Mouse (Mus musculus): Measurements from ENCODE around the gene Tmem144.

Tmem144 gene

DNA sequence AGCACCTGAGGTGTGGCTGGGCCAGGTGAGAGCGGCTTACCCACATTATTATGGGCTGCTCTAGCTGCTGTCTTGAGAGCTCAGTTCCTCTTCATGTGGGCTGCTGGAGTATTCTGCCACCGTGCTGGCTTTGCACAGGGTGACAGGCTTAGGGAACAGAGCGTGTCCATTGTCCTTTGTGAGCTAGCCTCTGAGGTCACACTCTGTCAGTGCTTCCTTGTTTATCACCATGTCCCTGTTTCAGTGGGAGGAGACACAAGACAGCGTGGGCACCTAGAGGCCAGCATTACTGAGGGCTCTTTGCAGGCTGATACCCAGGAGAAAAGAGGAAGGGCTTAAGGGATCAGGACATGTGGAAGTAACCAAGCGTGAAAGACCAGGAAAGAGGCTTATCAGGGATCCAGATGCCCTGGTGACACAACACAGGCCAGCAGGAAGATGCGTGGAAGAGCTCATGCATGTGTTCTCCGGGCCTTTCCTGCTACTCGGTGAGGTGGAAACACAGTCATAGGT is at the start of gene Tmem144:
Gene Tmem144 (minus strand): TSS at position 120 of the 513 bp plus-strand sequence.
- DNase-seq, result no peak

DNA sequence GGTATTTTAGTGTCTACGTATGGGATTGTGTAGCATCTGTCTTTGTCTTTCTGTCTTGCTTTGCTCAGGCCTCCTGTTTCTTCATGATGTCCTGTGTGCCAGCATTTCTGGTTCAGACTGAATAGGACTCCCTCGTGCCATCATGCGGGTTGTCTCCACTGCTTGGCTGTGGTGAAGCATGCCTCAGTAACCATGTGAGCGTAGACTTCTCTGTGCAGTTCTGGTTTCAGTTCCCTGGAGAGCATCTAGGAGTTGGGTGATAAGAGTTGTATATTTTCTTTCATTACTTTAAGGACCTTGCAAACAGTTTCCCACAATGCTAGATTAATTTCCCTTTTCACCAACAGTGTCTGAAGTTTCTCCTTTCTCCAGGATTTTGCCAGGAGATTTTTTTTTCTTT is 49.2 kb upstream of the Tmem144 start:
- DNase-seq, result no peak

DNA sequence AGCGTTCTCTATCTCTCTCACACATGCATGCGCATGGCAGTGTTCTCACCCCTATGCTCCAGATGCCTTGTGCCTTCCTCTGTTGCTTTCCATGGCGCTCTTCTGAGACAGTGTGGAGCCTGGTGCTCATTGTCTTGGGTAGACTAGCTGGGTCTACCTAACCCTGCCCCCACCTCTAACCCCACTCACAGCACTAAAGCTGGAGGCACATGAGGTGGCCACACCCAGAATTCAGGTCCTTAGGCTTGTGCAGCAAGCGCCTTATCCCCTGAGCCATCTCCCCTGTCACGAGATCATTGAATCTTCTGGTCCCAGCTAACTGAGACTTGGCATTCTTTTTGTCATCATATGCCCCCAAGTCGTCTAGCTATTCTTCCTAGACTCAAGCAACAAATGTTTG is 48.7 kb upstream of the Tmem144 start:
- DNase-seq, result no peak

DNA sequence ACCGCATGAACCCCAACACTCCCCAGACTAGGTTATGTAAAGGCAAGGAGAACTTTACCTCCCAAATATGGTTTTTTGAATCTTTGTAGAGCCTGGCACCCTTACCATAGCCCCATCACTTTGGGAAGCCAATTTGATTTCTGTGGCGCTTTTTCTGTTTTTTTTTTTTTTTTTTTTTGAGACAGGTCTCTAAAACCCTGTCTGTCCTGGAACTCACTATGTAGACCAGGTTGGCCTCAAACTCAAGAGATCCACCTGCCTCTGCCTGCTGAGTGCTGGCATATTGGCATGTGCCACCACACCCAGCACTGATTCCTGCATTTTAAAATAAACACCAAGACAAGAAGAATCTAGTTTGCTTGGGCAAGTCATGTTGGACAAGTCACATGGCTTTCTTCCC is 47.9 kb upstream of the Tmem144 start:
- no peak for DNase-seq

DNA sequence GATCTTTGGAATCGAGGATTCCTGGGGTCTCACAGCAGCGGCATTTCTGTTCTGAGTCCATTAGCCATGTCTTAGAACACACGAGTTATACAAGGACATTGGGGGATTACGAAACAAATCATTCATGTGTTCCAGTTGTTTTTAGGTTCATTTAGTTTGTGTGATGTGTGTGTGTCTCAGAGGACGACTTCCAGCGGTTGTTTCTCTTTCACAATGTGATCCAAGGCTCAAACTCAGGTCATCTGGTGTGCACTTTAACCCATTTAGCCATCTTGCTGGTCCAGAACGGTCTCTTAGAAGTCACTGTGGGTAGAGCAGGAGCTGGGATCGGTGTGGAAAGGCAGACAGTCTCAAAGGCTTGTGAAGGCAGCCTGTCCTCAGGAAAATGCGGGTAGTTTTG is 47.3 kb upstream of the Tmem144 start:
- no peak for DNase-seq

DNA sequence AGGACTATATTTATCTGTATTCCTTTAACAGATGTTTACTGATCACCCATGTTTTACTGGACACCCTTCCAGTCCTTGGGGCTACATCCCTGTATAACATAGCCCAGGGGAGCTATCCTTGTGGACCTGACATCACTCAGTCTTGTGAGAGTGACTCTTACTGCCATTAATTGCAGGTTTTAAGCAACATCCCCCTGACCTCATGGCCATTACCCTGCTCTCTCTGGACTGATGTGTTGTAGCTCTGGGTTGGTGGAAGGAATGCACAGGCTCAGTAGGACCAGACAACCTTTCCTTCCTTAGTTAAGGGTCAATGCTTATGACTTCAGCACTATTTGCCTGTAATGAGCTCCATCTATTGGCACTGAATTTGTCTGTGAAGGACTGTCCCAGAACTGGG is 45.9 kb upstream of the Tmem144 start:
- no peak for DNase-seq

DNA sequence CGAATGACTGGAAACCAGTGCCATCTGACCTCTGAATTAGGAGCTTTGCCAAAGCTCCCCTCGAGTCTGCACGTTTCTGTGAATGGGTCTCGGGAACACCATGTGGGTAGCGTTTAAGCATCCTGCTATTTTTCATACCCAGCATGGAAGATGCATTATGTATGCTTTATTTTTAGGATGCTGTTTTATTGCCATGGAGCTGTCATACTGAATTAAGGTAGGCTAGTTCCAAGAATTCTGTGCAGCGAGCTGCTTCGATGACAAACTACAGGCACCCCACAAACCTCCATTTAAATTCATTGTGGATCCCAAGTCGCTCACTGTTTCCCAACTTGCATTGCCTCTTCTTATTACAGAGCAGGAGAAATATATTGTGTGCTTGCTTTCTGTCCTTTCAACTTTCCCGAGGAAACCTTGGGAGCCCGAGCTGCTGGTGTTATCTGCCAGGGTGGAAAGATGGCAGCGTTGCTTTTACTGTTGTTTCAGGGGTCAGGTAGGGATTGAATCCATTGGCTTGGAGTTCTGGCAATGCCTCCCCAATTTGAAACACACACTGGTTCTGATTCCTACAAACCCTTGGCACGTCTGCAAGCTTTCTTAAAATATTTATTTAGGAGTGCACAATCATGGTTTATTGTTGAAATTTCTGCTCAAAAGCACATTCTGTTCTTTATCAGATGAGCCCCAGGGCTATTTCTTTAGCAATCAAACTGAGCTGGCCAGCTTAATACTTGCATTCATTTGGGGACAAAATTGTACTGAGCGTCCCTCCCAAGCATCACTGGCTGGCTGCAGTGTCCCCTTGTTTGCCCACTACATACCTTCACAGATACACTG is 45.2 kb upstream of the Tmem144 start:
- no peak for DNase-seq

DNA sequence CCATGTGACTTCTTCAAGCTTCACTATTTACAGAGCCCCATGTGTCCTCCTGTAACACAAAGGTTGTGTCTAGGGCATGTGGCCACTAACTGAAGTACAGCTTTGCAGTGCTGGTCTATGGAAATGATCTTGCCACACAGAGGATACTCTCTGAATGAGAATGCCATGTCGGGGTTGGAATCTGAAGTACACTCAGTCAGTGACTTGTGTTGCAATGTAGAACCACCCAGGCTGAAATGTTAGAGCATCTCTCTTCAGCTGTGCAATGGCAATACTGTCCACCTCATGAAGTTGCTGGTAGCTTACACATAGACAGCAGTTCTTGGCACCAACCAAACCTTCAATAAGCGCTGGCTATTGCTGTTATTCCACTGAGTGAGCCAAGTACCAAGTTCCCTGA is 35.4 kb upstream of the Tmem144 start:
- no peak for DNase-seq

DNA sequence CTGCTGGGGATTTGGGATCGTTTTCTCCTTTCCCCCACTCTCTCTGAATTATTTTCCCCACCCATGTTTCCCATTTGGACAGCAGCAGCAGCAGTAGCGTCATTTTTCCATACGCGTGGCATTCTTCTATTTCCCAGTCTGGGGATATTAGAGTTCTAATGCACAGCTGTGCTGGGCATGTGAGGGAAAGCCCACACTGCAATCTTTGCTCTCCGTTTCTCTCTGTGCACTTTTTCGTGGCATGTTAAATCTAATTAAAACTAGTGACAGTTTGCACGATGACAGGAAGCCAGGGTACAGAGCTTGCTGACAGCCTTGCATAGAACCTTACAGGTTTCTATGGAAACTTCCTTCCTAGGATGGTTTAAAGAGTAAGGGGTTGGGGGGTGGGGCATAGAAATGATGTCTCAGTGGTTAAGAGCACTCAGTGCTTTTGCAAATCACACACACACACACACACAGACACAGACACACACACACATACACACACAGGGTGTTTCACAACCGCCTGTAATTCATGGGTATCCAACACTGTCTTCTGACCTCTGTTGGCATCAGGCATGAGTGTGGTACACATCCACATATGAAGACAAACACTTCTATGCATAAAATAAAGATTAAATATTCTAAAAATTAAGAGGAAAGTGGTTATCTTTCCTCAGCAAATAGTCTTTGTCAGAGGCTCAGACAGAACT is 34.7 kb upstream of the Tmem144 start:
- no peak for DNase-seq

DNA sequence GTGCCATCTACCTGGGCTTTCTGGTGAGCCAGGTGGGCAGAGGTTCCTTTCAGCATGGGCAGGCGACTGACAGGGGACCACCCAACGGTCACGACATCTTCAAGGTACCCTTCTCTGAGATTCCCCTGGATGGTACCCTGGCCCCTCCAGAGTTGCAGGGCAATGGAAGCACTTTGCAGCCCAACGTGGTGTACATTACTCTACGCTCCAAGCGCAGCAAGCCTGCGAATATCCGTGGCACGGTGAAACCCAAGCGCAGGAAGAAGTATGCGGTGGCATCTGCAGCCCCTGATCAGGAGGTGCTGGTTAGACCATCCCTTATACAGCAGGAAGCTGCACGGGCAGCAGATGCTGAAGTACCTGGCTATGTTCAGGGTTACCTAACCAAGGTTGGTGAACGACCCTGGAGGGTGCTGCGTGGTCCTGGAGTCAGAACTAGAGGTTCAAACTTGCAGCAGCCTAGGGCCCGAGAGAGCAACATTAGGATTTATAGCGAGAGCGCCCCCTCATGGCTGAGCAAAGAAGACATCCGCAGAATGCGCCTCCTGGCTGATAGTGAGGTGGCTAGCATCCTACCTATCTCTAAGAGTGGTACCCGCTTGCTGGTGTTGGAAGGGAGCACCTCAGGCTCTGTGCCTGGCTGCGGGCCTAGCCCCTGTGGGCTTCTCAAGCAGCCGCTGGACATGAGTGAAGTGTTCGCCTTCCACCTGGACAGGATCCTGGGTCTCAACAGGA is 34.0 kb upstream of the Tmem144 start:
- peak; percentile 43 to 46 for DNase-seq

DNA sequence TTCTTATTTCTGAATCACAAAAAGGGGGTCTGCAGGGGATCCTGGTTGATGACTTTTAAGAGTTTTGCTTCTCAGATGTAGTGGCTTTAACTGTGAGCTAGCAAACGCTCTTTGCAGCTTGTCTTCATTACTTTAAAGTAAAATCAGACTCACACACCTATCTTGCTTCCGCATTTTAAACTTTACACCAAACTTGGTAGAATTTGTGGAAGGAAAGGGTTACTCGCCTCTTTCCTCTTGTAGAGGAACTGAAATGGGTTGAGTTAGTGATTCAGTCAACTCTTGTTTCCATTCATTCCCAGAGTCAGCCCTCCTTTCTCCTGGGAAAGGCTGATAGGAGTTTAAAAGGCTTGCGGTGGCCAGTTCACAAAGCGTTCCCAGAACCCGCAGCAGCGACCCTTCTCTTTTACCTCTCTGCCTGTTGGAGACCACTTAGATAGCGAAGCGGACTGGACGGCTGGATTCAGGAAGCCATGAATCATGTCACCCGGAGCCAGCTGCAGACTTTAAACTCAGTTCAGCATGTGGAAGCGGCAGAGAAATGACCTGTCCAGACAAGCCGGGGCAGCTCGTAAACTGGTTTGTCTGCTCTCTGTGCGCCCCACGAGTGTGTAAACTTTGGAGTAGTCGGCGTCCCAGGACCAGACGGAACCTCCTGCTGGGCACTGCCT is 33.2 kb upstream of the Tmem144 start:
- DNase-seq, result peak; percentile 8 to 13

DNA sequence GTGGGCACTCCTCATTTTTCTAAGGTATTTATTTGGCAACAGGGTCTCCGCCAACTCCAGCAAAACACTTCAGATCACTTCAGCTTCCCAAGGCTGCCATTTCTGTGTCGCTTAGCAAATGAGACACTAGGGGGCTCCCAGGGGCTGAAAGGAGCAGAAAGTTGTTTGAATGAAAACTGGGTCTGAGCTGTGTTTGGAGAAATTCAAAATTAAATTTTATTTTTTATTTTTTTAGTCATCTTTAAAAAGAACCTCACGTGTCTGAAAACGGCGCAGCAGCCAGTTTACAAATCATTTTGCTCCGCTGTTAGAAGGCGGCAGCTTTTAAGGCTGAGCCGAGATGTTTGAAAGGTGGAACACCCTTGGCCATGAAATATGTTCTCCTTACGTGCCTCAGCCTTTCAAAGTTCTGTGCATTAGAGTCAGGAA is 32.2 kb upstream of the Tmem144 start:
- peak; percentile 32 to 45 for DNase-seq

DNA sequence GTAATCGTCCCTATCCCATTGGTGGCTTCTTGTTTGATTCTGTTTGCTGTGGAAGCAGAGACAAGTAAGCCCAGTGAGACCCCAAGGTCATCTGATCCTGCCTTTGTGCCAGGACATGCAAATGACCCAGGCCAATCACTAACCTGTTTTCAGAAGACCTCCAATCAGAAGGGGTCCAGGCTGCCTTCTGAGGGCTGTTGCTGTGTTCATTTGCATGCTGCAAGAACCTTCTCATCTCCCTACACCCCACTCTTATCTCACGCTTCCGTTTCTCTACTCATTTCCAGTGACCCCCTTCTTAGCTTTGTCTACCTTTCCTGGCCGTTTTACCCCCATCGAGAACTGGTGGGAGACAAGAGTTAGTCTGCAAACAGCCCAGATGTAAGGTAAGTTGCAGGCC is 31.7 kb upstream of the Tmem144 start, which contains the start of gene Fam198b:
Gene Fam198b (plus strand): TSS at position 229 of the 400 bp plus-strand sequence.
- no peak for DNase-seq

DNA sequence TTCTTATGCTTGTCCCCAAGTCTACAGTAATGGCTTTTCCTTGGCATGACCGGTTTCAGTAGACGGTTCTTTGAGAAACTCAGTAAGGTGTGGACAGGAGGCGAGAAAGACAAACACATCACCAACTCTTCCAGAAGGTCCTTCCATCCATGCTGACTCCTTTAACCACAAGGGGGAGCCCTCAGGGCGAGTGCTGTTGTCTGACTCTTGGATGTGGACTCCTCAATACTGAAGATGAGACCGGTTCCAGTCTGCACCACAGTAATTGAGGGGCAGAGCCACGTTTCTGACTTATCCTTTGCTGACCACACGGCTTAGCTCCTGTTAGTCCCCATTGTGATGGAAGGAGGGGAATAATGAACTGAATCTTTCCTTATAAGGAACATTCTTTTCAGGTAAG is 30.5 kb upstream of the Tmem144 start:
- peak; percentile 64 to 71 for DNase-seq

DNA sequence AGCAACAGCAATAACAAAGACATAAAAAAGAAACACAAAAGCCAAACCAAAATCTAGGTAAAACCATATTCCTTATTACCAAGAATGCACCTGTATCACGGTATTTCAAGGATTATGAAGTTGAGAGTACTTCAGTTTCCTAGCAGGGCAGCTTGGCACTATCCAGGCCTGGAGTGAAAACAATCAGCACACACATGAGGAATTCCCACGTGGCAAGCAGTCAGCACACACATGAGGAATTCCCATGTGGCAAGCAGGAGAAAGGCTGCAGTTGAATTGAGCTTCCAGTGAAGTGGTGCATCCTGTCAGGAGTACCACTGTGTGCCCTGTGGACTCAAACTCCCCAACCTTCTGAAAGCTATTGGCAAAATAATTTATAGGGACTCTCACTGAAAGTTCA is 29.1 kb upstream of the Tmem144 start:
- no peak for DNase-seq

DNA sequence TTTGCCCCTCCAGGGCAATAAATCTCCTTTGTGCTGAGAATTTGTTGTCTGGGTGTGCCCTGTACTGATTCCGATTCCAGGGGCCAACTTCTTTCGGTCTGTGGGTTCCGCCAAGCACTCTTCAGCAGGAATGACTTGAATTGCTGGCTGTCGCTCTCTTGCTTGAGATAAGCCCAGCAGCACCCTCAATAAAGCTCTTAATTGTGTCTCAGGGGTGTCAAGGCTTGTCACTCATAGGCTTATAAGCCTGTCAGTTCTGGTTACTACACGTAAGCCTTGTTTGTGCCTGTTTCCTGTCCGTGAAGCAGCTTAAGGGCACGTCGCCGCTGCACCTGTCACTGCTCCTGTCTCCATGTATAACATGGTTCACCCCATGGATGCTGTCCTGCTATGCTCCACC is 26.7 kb upstream of the Tmem144 start:
- DNase-seq, result no peak

DNA sequence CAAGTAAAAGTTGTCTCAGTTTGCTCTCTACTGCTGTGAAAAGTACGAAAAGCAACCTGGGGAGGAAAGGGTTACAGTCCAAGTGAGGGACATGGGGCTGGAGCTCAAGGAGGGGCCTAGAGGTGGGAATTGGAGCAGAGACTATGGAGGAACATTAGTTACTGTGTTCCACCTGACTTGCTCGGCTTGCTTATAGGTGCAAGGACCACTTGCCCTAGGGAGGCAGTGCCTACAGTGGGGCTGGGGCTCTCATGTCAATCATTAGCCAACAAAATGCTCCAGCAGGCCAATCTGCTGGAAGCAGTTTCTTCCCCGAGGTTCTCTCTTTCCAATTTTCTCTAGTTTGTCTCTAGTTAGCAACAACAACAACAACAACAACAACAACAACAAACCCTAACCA is 25.8 kb upstream of the Tmem144 start:
- no peak for DNase-seq

DNA sequence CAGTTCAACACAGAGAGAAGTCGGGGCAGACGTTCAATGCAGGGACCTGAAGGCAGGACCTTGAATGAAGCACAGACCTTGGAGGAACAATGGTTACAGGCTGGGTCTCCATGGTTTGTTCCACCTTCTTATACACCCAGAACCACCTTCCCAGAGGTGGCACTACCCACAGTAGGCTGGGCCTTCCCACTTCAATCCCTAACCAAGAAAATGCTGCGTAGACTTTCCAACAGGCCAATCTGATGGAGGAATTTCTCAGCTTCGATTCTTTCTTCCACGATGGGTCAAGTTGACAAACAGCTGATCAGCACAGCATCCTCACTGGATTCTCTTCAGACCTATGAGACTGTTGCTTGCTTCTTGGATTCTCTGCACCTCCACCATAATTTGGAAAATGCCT is 22.9 kb upstream of the Tmem144 start:
- no peak for DNase-seq

DNA sequence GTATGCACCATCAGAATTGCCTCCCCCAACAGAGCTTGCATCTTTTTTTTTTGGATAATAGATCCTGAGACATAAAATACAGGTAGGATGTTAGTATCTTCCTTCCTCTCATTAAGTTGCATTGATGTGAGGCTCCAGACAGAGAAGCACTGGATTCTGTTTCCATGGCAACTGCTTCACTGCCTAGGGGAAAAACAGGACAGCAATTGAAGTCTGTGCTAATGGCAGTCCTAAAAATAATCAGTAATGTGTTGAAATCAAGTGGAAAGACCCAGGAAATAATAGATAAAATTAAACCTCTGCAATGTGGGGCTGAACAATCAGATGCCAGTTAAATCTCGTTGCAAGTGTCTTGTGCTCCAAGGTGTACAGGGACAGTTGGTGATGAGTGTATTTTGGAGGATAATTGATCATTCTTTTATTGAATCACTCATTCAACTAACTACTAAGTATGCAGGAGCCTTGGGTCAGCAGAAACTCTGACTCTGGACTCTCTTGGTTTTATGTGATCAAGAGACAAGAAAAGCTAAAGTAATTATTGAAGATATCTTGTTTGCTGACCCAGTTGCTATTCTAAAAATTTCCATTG is 14.6 kb upstream of the Tmem144 start:
- DNase-seq, result no peak

DNA sequence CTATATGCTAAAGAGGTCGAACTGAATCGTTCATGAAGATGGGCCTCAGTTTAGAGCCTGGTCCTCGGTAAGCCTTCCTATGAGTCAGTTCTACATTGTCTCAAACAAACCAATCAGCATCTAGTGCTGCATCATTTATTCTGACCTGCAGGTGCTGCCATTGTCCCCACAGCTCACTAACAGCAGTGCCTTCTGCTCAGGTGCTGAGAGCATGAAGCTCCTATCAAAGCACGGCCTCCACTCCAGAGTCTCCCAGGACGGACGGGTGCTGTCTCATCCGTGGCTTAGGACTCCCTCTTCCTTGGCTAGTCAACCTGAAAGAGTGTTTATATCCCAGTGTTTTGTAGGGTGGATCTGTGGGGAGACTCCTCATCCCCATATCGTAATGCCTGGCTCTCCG is 14.0 kb upstream of the Tmem144 start:
- DNase-seq, result no peak

DNA sequence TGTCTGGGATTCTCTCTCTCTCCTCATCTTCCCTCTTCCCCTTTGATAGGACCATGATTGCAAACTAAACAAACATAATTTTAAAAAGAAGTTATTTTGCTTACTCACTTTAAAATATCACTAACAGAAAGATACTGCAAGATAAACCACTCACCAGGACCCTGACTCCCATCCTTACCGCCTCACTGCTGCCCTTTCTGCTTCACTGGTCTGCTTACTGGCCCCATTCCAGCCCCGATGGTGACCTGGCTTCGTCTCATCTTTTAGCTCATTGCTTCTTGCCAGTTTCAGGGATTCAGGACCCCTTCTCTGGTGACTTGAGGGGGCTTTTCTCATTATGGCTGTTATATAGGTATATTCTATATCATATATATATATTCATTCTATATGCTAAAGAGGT is 13.5 kb upstream of the Tmem144 start:
- DNase-seq, result no peak

DNA sequence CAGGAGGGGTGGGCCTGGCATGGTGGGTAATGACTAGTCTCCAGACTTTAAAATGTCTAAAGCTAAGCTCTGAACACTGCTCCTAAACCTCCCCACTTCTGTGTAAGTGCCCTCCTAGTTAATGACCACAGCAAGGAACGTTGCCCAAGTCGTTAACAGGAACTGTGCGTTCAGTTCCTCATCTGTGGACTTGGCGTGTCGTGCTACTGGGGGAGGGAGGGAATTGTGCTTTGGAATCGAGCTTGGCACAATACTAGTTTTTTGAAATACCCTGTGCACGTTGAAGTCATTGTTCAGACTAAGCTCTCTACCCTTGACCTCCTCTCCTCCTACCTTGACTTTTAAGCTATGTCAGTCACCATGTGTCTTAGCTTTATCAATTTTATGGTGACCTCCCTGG is 12.3 kb upstream of the Tmem144 start:
- no peak for DNase-seq
